Mouse (Mus musculus) embryonic facial prominence, embryonic 12.5 days (tissue): ENCODE measurements at regions not wholly inside any gene's neighbourhood (a gene's known extent, or its start where the extent isn't known, plus 50 kb on each side); places are given as distances from the start of the nearest gene placed in this dataset.
"Not testable (repeated sequence)": the region's sequence is repeated elsewhere in the genome, so short reads cannot be mapped to it uniquely, and the experiment has no call there.

Source experiments
- ATAC-seq: fragments of 200-750 bp; cut with Nextera tagmentation; 2 replicates; pipeline ENCODE4 v1.8.0; 2017; ENCODE audit not compliant: insufficient number of reproducible peaks, insufficient read depth, low FRiP score, low TSS enrichment
- H3K27ac ChIP-seq: fragments of 300-500 bp; sonication (generic); 2 replicates; pipeline ENCODE4 v1.5.1; 2016; ENCODE audit warnings: mild to moderate bottlenecking
- H3K27me3 ChIP-seq: fragments of 300-500 bp; sonication (generic); 2 replicates; pipeline ENCODE4 v1.6.1; 2016; ENCODE audit warnings: mild to moderate bottlenecking, moderate library complexity
- H3K36me3 ChIP-seq: fragments of 300-500 bp; sonication (generic); 2 replicates; pipeline ENCODE4 v1.6.1; 2016; ENCODE audit warnings: mild to moderate bottlenecking
- H3K4me1 ChIP-seq: fragments of 300-500 bp; sonication (generic); 2 replicates; pipeline ENCODE4 v1.6.1; 2016
- H3K4me2 ChIP-seq: fragments of 300-500 bp; sonication (generic); replicated peaks from 2 replicates; pipeline ENCODE4 v1.6.1; 2016; ENCODE audit warnings: mild to moderate bottlenecking, moderate library complexity
- H3K4me3 ChIP-seq: fragments of 300-500 bp; sonication (generic); 2 replicates; pipeline ENCODE4 v1.5.1; 2016; ENCODE audit warnings: mild to moderate bottlenecking
- H3K9ac ChIP-seq: fragments of 300-500 bp; sonication (generic); 2 replicates; pipeline ENCODE4 v1.6.1; 2016; ENCODE audit warnings: mild to moderate bottlenecking, moderate library complexity
- H3K9me3 ChIP-seq: fragments of 300-500 bp; sonication (generic); 2 replicates; pipeline ENCODE4 v1.6.1; 2016; ENCODE audit warnings: mild to moderate bottlenecking, moderate library complexity
- WGBS: fragments of 180-500 bp; shearing (Covaris S2); methylation state at CpG from one replicate; pipeline ENCODE4 v1.1.7; 2016; 5-methylcytosine and 5-hydroxymethylcytosine counted together

DNA sequence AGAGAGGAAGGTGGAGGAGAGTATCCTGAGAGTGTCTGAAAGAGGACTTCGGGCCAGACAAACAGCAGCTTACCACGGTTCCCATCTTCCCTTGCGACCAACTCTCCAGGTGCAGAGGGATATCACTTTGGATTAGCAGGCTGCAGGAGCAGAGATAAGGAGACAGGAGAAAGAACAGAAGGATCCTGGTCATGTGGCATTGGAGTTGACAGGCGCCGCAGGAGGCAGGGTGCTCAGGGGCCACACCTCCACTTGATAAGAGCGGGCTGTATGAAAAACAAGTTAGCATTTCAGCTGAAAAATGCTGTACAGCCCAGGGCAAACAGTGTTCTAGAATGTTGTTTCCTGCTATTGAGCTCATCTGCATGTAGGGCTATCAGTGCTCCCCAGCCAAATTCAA, 272.1 kb upstream of the Cdh4 start:
- ATAC-seq, result no peak
- no peak overlapping the region for H3K27ac ChIP-seq
- H3K4me1 ChIP-seq, result no peaks in the 10 kb centered on the region
- H3K4me2 ChIP-seq, result no peak overlapping the region
- no peaks in the 10 kb centered on the region for H3K27me3 ChIP-seq
- no peak overlapping the region for H3K4me3 ChIP-seq
- H3K36me3 ChIP-seq, result no peaks in the 10 kb centered on the region
- no peak overlapping the region for H3K9ac ChIP-seq
- WGBS, result 66% methylated on average over 6 of the region's 6 CpGs
- 0 out of 2 replicates have a peak, but pooled peaks cover 5% of the 10 kb centered on the region for H3K9me3 ChIP-seq

- Histone ChIP-seq H3K27ac (no peak overlapping the region), H3K4me1 (no peaks in the 10 kb centered on the region), H3K27me3 (no peaks in the 10 kb centered on the region), H3K9me3 (0 out of 2 replicates have a peak, but pooled peaks cover under 1% of the 10 kb centered on the region), H3K9ac (no peak overlapping the region), H3K4me3 (no peak overlapping the region), H3K4me2 (no peak overlapping the region), H3K36me3 (no peaks in the 10 kb centered on the region)
- ATAC-seq, result no peak
- WGBS, result 47% methylated on average over 3 of the region's 3 CpGs
Measured at GRCm38 (mm10) chr2:179170608-179171007, 271.6 kb upstream of the Cdh4 start.

GRCm38 (mm10) chr2:179176835-179177530, 265.2 kb upstream of the Cdh4 start:
- not testable (repeated sequence) for H3K9ac ChIP-seq, H3K4me1 ChIP-seq, H3K9me3 ChIP-seq, H3K27ac ChIP-seq, H3K27me3 ChIP-seq, H3K36me3 ChIP-seq
- peak overlapping the region; percentile 44 for H3K4me2 ChIP-seq
- WGBS, result 8% methylated on average over 31 of the region's 35 CpGs
- ATAC-seq, result peak; percentile 69; the same call in 1 of the 2 replicates
- H3K4me3 ChIP-seq, result peak overlapping the region; percentile 23; the same call in 1 of the 2 replicates

- WGBS, result 49% methylated on average over 3 of the region's 3 CpGs
- no peak overlapping the region for H3K9ac ChIP-seq
- H3K27ac ChIP-seq, result no peak overlapping the region
- ATAC-seq, result no peak
- 0 out of 2 replicates have a peak, but pooled peaks cover 2% of the 10 kb centered on the region for H3K4me1 ChIP-seq
- H3K36me3 ChIP-seq, result no peaks in the 10 kb centered on the region
- H3K9me3 ChIP-seq, result no peaks in the 10 kb centered on the region
- H3K4me3 ChIP-seq, result no peak overlapping the region
- 0 out of 2 replicates have a peak, but pooled peaks cover 6% of the 10 kb centered on the region for H3K27me3 ChIP-seq
- no peak overlapping the region for H3K4me2 ChIP-seq
Measured at GRCm38 (mm10) chr2:179181366-179181765, 260.9 kb upstream of the Cdh4 start.

DNA sequence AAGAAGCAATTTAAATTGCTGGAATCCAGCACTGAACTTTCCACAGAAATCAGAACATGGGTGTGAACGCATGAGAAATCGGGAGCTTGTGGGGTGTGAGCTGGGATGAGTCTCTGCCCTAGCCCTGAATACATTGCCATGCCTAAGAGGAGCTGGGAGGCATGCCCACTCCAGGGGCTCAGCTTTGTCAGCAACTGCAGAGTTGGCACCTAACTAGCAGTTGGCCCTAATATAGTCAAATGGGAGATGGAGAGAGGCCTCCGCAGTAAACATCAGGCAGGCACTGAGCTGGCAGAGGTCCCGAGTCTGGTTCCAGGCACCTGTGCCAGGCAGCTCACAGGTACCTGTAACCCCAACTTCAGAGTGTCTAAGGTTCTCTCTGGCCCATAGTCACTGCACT, 260.1 kb upstream of the Cdh4 start:
- no peaks in the 10 kb centered on the region for H3K36me3 ChIP-seq
- 78% methylated on average over 4 of the region's 4 CpGs for WGBS
- H3K9me3 ChIP-seq, result no peaks in the 10 kb centered on the region
- H3K4me3 ChIP-seq, result no peak overlapping the region
- no peak overlapping the region for H3K4me2 ChIP-seq
- H3K9ac ChIP-seq, result no peak overlapping the region
- 0 out of 2 replicates have a peak, but pooled peaks cover 6% of the 10 kb centered on the region for H3K27me3 ChIP-seq
- no peaks in the 10 kb centered on the region for H3K4me1 ChIP-seq
- H3K27ac ChIP-seq, result no peak overlapping the region
- no peak for ATAC-seq

DNA sequence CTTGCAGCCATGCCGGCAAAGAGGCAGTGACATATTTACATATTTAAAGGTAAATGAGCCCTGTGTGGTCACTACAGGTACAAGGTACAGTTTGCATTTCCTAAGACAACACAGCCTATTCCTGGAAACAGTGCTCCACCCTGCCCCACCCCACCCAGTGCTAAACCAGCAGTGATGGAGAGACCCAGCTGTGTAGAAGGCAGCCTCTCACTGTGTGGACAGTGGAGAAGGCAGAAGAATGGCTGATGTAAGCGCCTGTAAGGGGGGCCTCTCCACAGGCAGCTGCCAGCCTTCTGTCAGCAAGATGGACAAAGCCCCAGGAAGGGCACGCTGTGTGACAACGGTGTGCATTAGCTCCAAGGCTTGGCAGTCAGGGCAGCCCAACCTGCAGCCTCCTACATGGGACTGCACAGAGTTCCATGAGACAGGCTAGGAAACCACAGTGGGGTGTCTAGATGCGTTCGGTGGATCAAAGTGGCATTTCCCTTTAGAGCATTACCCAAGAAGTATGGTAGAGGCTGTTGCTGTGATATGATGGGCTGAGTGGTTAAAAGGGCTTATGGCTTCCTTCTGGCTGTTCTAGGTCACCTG, 249.2 kb upstream of the Cdh4 start:
- Histone ChIP-seq H3K9ac (no peak overlapping the region), H3K36me3 (no peaks in the 10 kb centered on the region), H3K4me2 (no peak overlapping the region), H3K4me1 (no peaks in the 10 kb centered on the region), H3K4me3 (no peak overlapping the region), H3K27ac (no peak overlapping the region), H3K9me3 (no peaks in the 10 kb centered on the region), H3K27me3 (peaks cover 7% of the 10 kb centered on the region; the same call in 1 of the 2 replicates)
- ATAC-seq, result 0 out of 2 replicates have a peak, but pooled peaks have one; percentile 3
- WGBS, result 82% methylated on average over 6 of the region's 6 CpGs

GRCm38 (mm10) chr2:179193507-179194160, 248.6 kb upstream of the Cdh4 start:
- H3K36me3 ChIP-seq, result no peaks in the 10 kb centered on the region
- no peak overlapping the region for H3K9ac ChIP-seq
- H3K4me2 ChIP-seq, result no peak overlapping the region
- H3K4me3 ChIP-seq, result no peak overlapping the region
- WGBS, result 39% methylated on average over 9 of the region's 9 CpGs
- no peak overlapping the region for H3K27ac ChIP-seq
- H3K27me3 ChIP-seq, result peaks cover 7% of the 10 kb centered on the region; the same call in 1 of the 2 replicates
- peak; percentile 60 for ATAC-seq
- no peaks in the 10 kb centered on the region for H3K4me1 ChIP-seq
- no peaks in the 10 kb centered on the region for H3K9me3 ChIP-seq

DNA sequence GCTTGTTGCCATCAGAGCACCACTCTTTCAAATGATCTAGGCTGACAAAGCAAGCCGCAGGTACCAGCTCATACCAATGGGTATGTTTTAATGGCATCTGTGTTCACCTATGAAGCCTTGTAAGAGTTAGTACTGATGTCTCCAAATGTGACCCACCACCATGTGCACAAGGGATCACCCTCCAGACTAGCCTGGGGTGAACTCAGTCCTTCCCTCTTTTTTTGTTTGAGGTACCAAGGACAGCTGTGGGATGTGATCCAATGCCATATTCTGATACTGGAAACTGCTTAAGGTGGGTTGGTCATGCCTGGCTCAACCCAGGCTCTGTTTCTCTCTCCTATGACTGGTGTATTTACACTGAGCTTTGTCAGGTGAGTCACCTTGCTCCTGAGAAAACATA, 244.8 kb upstream of the Cdh4 start:
- no peaks in the 10 kb centered on the region for H3K9me3 ChIP-seq
- H3K4me3 ChIP-seq, result no peak overlapping the region
- no peaks in the 10 kb centered on the region for H3K4me1 ChIP-seq
- H3K27me3 ChIP-seq, result peaks cover 7% of the 10 kb centered on the region; the same call in 1 of the 2 replicates
- no peak overlapping the region for H3K9ac ChIP-seq
- no peaks in the 10 kb centered on the region for H3K36me3 ChIP-seq
- ATAC-seq, result no peak
- 97% methylated on average over 1 of the region's 1 CpGs for WGBS
- H3K27ac ChIP-seq, result no peak overlapping the region
- H3K4me2 ChIP-seq, result no peak overlapping the region

DNA sequence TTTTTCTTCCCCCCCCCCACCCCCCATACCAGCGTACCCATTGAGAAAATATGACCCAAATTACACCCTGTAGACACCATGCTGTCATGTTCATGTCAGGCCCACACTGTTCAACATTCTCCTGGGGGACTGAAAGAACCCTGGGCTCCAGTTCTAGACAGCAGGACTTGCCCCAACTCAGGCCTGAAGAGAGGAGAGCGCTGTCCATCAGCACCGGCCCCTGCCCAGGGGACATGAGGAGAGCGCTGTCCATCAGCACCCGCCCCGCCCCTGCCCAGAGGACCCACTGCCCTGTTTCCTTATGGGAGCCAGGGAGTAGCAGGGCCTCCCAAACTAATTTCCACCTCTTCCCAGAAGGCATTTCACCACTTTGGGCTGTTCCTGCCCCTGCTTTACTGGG, 241.7 kb upstream of the Cdh4 start:
- H3K27me3 ChIP-seq, result no peaks in the 10 kb centered on the region
- H3K4me1 ChIP-seq, result no peaks in the 10 kb centered on the region
- no peak overlapping the region for H3K4me2 ChIP-seq
- 10% methylated on average over 6 of the region's 6 CpGs for WGBS
- H3K36me3 ChIP-seq, result no peaks in the 10 kb centered on the region
- H3K4me3 ChIP-seq, result no peak overlapping the region
- no peak overlapping the region for H3K9ac ChIP-seq
- peak; percentile 79; the same call in 1 of the 2 replicates for ATAC-seq
- H3K27ac ChIP-seq, result no peak overlapping the region
- no peaks in the 10 kb centered on the region for H3K9me3 ChIP-seq

- H3K27me3 ChIP-seq, result no peaks in the 10 kb centered on the region
- H3K4me1 ChIP-seq, result no peaks in the 10 kb centered on the region
- no peak overlapping the region for H3K9ac ChIP-seq
- H3K36me3 ChIP-seq, result no peaks in the 10 kb centered on the region
- no peak for ATAC-seq
- H3K4me3 ChIP-seq, result no peak overlapping the region
- 86% methylated on average over 10 of the region's 10 CpGs for WGBS
- no peak overlapping the region for H3K4me2 ChIP-seq
- H3K9me3 ChIP-seq, result no peaks in the 10 kb centered on the region
- no peak overlapping the region for H3K27ac ChIP-seq
Measured at GRCm38 (mm10) chr2:179210164-179210805, 231.9 kb upstream of the Cdh4 start.

DNA sequence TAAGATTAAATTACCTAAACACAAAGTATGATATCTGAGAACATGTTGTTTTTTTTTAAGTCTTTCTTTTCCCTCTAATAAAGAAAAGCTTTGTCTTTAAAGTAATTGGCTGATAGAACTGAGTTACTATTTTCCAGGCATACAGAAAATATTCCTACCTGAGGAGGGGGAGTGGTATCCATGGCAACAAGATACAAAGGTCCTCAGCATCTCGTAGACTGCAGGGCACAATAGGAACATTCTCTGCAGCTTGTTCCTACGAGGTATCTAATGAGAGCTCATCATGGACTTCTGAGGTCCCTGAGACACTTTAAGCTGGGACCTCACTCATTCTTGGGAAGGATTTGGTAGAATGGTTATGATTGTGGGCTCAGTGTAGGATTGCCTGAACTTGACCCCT, 225.5 kb upstream of the Cdh4 start:
- Histone ChIP-seq H3K27ac (no peak overlapping the region), H3K4me1 (no peaks in the 10 kb centered on the region), H3K4me2 (no peak overlapping the region), H3K27me3 (no peaks in the 10 kb centered on the region), H3K4me3 (no peak overlapping the region), H3K36me3 (no peaks in the 10 kb centered on the region), H3K9me3 (no peaks in the 10 kb centered on the region), H3K9ac (no peak overlapping the region)
- 36% methylated on average over 2 of the region's 2 CpGs for WGBS
- no peak for ATAC-seq
